Mouse (Mus musculus) E14TG2a.4 (cell line): ENCODE data around the gene Padi4.

ENCODE experiments used
- H3K27me3 ChIP-seq: 2 replicates; pipeline ENCODE4 v1.6.1; 2014; ENCODE audit warnings: low read length, control low read depth; ENCODE audit not compliant: insufficient read depth
- H3K36me3 ChIP-seq: 2 replicates; pipeline ENCODE4 v1.6.1; 2014; ENCODE audit warnings: low read length, control low read depth; ENCODE audit not compliant: insufficient read depth
- H3K4me1 ChIP-seq: replicated peaks from 2 replicates; pipeline ENCODE4 v1.6.1; 2014; ENCODE audit warnings: low read depth, low read length, control low read depth
- H3K4me3 ChIP-seq: replicated peaks from 2 replicates; pipeline ENCODE4 v1.5.1; 2014; ENCODE audit warnings: mild to moderate bottlenecking, low read length
- H3K9me3 ChIP-seq: 2 replicates; pipeline ENCODE4 v1.6.1; 2014; ENCODE audit warnings: low read length, control low read depth
- CTCF ChIP-seq: conservative IDR thresholded peaks from 2 replicates; pipeline ENCODE4 v1.5.1; 2014; ENCODE audit warnings: low read length
- NANOG ChIP-seq: IDR thresholded peaks from 2 replicates; pipeline ENCODE4 v1.6.1; 2014; ENCODE audit warnings: borderline replicate concordance, low read length, mixed read lengths
- POU5F1 ChIP-seq: IDR thresholded peaks from 2 replicates; pipeline ENCODE4 v1.6.1; 2014; ENCODE audit warnings: low read length, borderline replicate concordance

Gene Padi4

DNA sequence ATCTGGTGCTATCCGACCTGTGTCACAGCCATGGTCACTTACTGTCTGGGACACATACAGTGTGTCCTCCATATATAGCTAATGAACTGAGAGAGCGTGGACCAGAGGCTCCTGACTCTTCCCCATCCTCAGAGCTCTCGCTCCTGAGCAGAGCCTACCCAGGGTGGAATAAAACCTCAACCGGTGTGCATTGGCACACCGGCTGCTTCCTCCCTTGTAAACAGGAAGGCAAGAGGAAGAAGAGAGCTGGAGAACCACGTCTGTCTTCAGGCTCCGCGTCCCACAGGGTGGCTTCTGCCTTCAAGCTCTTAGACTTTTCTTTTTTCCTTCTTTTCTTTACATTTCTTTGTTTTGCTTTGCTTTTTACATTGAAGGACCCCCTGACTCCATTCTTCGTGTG is 8.8 kb upstream of the Padi4 start:
- Histone ChIP-seq H3K9me3 (peaks cover 6% of the 10 kb centered on the region), H3K36me3 (no peaks in the 10 kb centered on the region), H3K27me3 (no peaks in the 10 kb centered on the region), H3K4me3 (no peak overlapping the region), H3K4me1 (peaks cover 10% of the 10 kb centered on the region; the same call in 1 of the 2 replicates)
- TF ChIP-seq POU5F1 (no peak), NANOG (no peak), CTCF (no peak)

GRCm38 (mm10) chr4:140780507-140780906 is 6.5 kb upstream of the Padi4 start:
- Histone ChIP-seq H3K4me3 (no peak overlapping the region), H3K36me3 (no peaks in the 10 kb centered on the region), H3K27me3 (no peaks in the 10 kb centered on the region), H3K9me3 (no peaks in the 10 kb centered on the region), H3K4me1 (peaks cover 25% of the 10 kb centered on the region)
- TF ChIP-seq CTCF: no peak
- no peak for TF ChIP-seq NANOG
- TF ChIP-seq POU5F1: no peak

DNA sequence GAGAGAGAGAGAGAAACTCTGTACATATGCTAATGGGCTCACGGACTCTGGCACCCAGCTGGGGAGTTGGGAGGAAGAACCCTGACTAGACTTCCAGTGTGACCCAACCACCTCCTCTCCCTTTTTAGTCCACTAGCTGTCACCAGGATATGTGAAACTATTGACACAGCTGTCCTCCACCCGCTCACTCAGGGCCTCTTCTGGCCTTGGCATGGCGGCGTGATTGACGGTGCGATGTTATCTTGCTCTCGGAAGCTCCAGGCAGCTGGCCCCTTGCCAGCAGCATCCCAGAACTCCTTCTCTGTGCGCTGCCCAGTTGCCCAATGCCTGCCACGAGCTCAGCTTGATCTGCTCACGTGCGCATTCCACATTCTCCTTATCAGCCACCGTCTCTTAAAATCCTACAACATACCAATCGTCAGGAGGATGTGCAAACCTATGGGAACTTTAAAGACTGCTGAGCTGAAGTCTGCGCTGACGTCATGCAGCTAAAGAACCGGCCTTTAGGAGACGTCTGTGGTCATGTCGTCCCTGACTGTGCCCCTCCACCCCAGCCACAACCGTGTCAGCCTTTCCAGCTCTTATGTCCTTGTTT is 5.9 kb upstream of the Padi4 start:
- no peak for TF ChIP-seq POU5F1
- TF ChIP-seq CTCF: no peak
- TF ChIP-seq NANOG: no peak
- Histone ChIP-seq H3K4me1 (peaks cover 25% of the 10 kb centered on the region), H3K27me3 (no peaks in the 10 kb centered on the region), H3K4me3 (no peak overlapping the region), H3K9me3 (no peaks in the 10 kb centered on the region), H3K36me3 (no peaks in the 10 kb centered on the region)

GRCm38 (mm10) chr4:140776623-140777022 is 2.6 kb upstream of the Padi4 start:
- TF ChIP-seq CTCF (no peak), POU5F1 (no peak), NANOG (no peak)
- Histone ChIP-seq H3K9me3 (no peaks in the 10 kb centered on the region), H3K4me1 (peaks cover 55% of the 10 kb centered on the region), H3K27me3 (no peaks in the 10 kb centered on the region), H3K36me3 (no peaks in the 10 kb centered on the region), H3K4me3 (no peak overlapping the region)

GRCm38 (mm10) chr4:140775876-140776275 is 1.8 kb upstream of the Padi4 start:
- Histone ChIP-seq H3K4me3 (no peak overlapping the region), H3K36me3 (no peaks in the 10 kb centered on the region), H3K27me3 (no peaks in the 10 kb centered on the region), H3K9me3 (no peaks in the 10 kb centered on the region), H3K4me1 (peaks cover 60% of the 10 kb centered on the region)
- TF ChIP-seq CTCF (no peak), NANOG (no peak), POU5F1 (no peak)

DNA sequence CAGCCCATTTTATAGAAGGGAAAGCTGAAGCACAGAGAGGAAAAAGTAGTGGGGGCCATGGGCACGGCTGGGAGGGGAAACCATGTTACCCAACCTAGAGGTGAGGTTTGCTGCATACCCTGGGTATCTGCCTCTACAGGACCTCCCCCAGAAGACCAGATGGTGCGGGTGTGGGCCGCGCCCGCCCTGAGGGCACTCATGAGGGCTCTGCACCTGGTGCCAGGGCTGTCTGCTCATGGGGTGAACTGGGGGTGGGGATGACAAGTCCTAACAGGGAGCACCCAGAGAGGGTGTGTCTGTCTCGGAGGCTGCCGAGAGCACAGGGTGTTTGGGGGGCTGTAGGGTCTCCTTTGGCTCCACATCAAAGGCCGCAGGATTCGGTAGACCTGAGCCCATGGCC is 857 bp upstream of the Padi4 start:
- no peak overlapping the region for H3K4me3 ChIP-seq
- no peaks in the 10 kb centered on the region for H3K9me3 ChIP-seq
- no peaks in the 10 kb centered on the region for H3K27me3 ChIP-seq
- no peaks in the 10 kb centered on the region for H3K36me3 ChIP-seq
- TF ChIP-seq NANOG: no peak
- TF ChIP-seq POU5F1: no peak
- no peak for TF ChIP-seq CTCF
- peaks cover 67% of the 10 kb centered on the region for H3K4me1 ChIP-seq

DNA sequence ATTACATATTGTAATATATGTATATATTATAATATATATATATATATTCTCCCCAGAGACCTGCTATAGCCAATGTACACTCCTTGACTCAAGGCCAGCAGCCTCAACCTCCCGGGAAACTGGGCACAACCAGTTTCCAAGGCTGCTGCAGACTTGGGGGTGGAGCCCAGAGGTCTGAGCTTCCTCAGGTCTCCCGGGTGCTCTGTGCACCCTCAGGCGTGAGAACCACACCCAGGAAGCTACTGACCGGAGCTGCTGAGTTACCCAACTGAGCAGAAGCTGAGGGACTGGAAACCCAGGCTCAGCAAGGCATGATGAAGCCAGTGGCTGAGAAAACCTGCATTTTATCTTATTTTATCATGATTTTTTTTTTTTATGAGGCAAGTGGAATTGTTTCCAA is 2.9 kb downstream of the Padi4 start:
- peaks cover 6% of the 10 kb centered on the region; the same call in 1 of the 2 replicates for H3K27me3 ChIP-seq
- no peak overlapping the region for H3K4me3 ChIP-seq
- no peak for TF ChIP-seq CTCF
- no peak for TF ChIP-seq POU5F1
- no peak for TF ChIP-seq NANOG
- no peaks in the 10 kb centered on the region for H3K36me3 ChIP-seq
- H3K4me1 ChIP-seq: peaks cover 72% of the 10 kb centered on the region
- no peaks in the 10 kb centered on the region for H3K9me3 ChIP-seq

GRCm38 (mm10) chr4:140770433-140770832 is 3.6 kb downstream of the Padi4 start:
- 0 out of 2 replicates have a peak overlapping the region, but pooled peaks have one; percentile 13 for H3K4me3 ChIP-seq
- H3K9me3 ChIP-seq: no peaks in the 10 kb centered on the region
- TF ChIP-seq CTCF: no peak
- TF ChIP-seq NANOG: no peak
- TF ChIP-seq POU5F1: no peak
- no peaks in the 10 kb centered on the region for H3K36me3 ChIP-seq
- H3K4me1 ChIP-seq: peaks cover 67% of the 10 kb centered on the region
- H3K27me3 ChIP-seq: peaks cover 6% of the 10 kb centered on the region; the same call in 1 of the 2 replicates

DNA sequence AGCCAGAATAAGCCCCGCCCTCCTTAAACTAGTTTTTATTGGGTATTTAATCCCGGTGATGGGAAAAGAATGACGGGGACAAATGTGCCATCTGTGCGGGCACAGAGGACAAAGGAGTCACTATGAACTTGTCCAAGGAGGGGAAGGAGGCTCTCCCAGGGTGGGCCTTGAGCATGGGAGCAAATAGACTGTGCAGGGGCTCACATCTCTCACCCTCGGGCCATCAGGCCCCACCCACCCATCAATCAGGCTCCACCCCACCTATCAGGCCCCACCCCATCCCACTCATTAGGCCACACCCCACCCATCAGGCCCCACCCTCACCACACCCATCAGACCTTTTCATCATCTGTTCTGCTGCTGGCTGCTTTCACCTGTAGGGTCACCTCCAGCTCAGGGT is 5.1 kb downstream of the Padi4 start:
- TF ChIP-seq NANOG (no peak), CTCF (no peak), POU5F1 (no peak)
- no peaks in the 10 kb centered on the region for H3K9me3 ChIP-seq
- peaks cover 54% of the 10 kb centered on the region for H3K4me1 ChIP-seq
- H3K4me3 ChIP-seq: no peak overlapping the region
- H3K27me3 ChIP-seq: peaks cover 6% of the 10 kb centered on the region; the same call in 1 of the 2 replicates
- H3K36me3 ChIP-seq: no peaks in the 10 kb centered on the region
